Mouse (Mus musculus) cerebellum, adult 11-12 months (tissue): Measurements from ENCODE around the gene Tmem80.
A peak's percentile ranks its signal among the peaks of the same experiment; 100 is the strongest.

ENCODE experiments used
- DNase-seq: peaks from one replicate; pipeline ENCODE4 v3.0.0; 2022

Tmem80 gene

GRCm38 (mm10) chr7:141326546-141327446, 743 bp upstream of the Tmem80 start:
- DNase-seq = peak; percentile 74

- DNase-seq = no peak
Measured at GRCm38 (mm10) chr7:141328373-141328990, 943 bp downstream of the Tmem80 start.

- no peak for DNase-seq
Measured at GRCm38 (mm10) chr7:141330706-141331105, 3.2 kb downstream of the Tmem80 start.

GRCm38 (mm10) chr7:141331990-141332389, 4.5 kb downstream of the Tmem80 start:
- DNase-seq = no peak

- peak; percentile 59 for DNase-seq
Measured at GRCm38 (mm10) chr7:141335044-141335579, 7.6 kb downstream of the Tmem80 start.

- DNase-seq = peak; percentile 85
Measured at GRCm38 (mm10) chr7:141335682-141336081, 8.1 kb downstream of the Tmem80 start.

- peak; percentile 47 for DNase-seq
Measured at GRCm38 (mm10) chr7:141336296-141336695, 8.8 kb downstream of the Tmem80 start.

GRCm38 (mm10) chr7:141337716-141338416, 10.3 kb downstream of the Tmem80 start:
- DNase-seq = peak; percentile 32

GRCm38 (mm10) chr7:141338576-141339131, 11.1 kb downstream of the Tmem80 start, which contains the start of gene Eps8l2:
Eps8l2 (plus strand) TSS chr7:141338880.
- peak; percentile 40 for DNase-seq

- no peak for DNase-seq
Measured at GRCm38 (mm10) chr7:141339215-141339920, 11.8 kb downstream of the Tmem80 start.

- no peak for DNase-seq
Measured at GRCm38 (mm10) chr7:141340023-141340422, 12.5 kb downstream of the Tmem80 start.

- no peak for DNase-seq
Measured at GRCm38 (mm10) chr7:141340476-141340875, 12.9 kb downstream of the Tmem80 start.

GRCm38 (mm10) chr7:141341689-141342226, 14.2 kb downstream of the Tmem80 start:
- DNase-seq = no peak

- DNase-seq = no peak
Measured at GRCm38 (mm10) chr7:141343230-141343629, 15.7 kb downstream of the Tmem80 start.

GRCm38 (mm10) chr7:141343696-141344095, 16.2 kb downstream of the Tmem80 start:
- no peak for DNase-seq

- DNase-seq = no peak
Measured at GRCm38 (mm10) chr7:141344787-141345186, 17.2 kb downstream of the Tmem80 start.

- no peak for DNase-seq
Measured at GRCm38 (mm10) chr7:141351061-141351460, 23.5 kb downstream of the Tmem80 start.

- peak; percentile 53 for DNase-seq
Measured at GRCm38 (mm10) chr7:141355051-141355450, 27.5 kb downstream of the Tmem80 start.

- DNase-seq = peak; percentile 50
Measured at GRCm38 (mm10) chr7:141355626-141356326, 28.2 kb downstream of the Tmem80 start.

GRCm38 (mm10) chr7:141356971-141357370, 29.4 kb downstream of the Tmem80 start:
- DNase-seq = peak; percentile 41

- DNase-seq = peak; percentile 81
Measured at GRCm38 (mm10) chr7:141361510-141361909, 34.0 kb downstream of the Tmem80 start.
